Mouse (Mus musculus) gastrocnemius, adult 8-10 months (tissue): ENCODE data around the gene Mboat2. TPM values are rescaled to one million over a fixed set of nuclear protein-coding genes. Genes with fewer than 3 reads are reported as not detected.

Experiments
- DNase-seq, 2 experiments: peaks; one replicate each; pipeline ENCODE4 v3.0.0; 2022; ENCODE audit warnings: low spot score in 2 of 2
- total RNA-seq, 4 experiments: library from RNA; stranded (reverse); gene quantifications; 2 replicates each; pipeline ENCODE4 v1.2.4; 2022

Gene Mboat2
- 1 to 10 TPM in 2 of 4 experiments, under 1 TPM in 2; 0.73 to 1.4 (median 1.2) TPM for total RNA-seq

- DNase-seq: peak in 1 of 2 experiments; percentile 9
Observed at GRCm38 (mm10) chr12:24830766-24831152, at the start of gene Mboat2. TSS of gene Mboat2 (plus strand) at chr12:24830879.

GRCm38 (mm10) chr12:24783735-24784134 is 46.9 kb upstream of the Mboat2 start:
- no peak for DNase-seq

- no peak for DNase-seq
Observed at GRCm38 (mm10) chr12:24785882-24786281, 44.8 kb upstream of the Mboat2 start.

DNA sequence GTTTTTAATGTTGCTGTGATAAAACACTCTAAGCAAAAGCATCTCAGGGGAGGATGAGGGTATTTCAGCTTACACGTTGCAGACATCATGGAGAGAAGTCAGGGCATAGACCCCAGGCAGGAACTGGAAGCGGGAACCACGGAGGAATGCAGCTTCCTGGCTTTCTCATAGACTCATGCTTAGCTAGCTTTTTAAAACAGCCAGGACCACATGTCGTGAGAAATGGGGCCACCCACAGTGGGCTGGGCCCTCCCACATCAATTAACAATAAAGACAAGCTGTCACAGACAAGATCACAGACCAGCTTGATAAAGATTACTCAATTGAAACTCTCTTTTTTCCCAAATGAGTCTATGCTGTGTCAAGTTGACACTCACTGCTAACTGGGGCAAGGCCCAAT is 44.4 kb upstream of the Mboat2 start:
- no peak for DNase-seq

DNA sequence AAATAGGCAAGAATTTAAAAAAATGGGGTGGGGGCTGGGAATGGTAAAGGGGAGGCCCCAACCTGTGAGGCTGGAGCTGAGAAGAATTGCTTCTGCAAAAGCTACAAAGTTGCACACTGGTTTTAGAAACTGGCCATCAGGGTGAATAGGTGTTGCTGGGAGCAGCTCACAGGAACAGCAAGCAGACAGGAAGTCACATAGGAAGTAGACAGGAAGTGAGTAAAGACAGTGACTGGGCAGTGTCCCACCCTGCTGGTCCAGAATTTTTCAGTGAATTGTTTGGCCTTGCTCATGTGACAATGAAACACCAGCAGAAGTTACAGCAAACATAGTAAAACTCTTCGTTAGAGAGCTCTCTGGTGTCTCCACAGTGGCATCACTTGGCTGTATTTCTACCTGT is 41.0 kb upstream of the Mboat2 start:
- DNase-seq: no peak

- no peak for DNase-seq
Observed at GRCm38 (mm10) chr12:24811230-24811629, 19.4 kb upstream of the Mboat2 start.

- DNase-seq: no peak
Observed at GRCm38 (mm10) chr12:24811906-24812305, 18.8 kb upstream of the Mboat2 start.

DNA sequence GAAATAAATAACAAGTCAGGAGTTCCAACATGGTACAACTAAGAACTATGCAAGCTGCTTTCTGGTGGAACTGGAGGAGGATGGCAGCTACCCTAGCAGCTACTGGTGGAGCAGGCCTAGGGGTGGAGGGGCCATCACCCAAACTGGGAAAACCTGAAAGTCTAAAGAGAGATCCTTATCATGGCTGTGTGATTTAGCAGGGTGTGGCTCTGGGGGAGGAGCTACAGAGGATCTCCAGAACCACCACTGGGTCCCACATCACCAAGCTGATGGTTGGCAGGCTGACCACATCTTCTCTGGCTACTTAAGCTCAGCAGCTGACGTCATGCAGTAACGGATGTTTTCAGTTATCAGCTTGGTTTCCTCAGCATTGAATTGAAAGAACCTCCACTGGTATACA is 7.8 kb upstream of the Mboat2 start:
- DNase-seq: no peak

DNA sequence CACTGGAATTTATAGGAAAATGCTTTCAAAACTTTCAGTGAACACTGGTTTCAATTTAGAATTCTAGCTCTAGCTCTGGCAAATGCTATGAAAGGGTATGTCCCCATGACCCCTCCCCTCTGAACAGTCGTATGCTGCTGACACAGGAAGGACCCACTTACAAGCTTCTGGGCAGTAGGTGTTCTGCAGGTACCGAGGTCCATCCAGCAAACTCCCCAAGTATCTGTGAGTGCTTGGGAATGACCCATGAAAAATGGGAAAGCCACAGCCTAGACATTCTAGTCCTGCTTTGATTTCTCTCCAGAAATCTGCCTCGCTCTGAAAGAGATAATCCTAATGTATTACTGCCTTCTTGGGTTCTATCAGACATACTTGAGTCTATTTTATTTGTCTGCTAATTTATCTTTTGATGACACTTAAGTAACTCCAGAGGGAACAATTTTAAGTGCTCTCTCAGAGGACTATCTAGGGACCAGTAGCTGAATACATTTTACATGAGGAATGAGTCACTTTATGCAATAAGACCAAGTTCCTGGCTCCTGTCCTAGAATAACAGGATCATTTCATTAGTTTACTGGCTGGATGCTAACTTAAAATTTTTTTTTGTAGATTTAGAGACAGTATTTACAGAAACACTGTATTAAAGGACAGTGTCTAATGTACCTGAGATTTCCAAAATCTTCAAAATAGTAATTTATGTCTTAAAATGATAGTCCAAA is 6.9 kb upstream of the Mboat2 start:
- DNase-seq: no peak

GRCm38 (mm10) chr12:24830086-24830485 is 593 bp upstream of the Mboat2 start:
- no peak for DNase-seq

- peak; percentile 29 to 44 for DNase-seq
Observed at GRCm38 (mm10) chr12:24831153-24831963, 679 bp downstream of the Mboat2 start.

DNA sequence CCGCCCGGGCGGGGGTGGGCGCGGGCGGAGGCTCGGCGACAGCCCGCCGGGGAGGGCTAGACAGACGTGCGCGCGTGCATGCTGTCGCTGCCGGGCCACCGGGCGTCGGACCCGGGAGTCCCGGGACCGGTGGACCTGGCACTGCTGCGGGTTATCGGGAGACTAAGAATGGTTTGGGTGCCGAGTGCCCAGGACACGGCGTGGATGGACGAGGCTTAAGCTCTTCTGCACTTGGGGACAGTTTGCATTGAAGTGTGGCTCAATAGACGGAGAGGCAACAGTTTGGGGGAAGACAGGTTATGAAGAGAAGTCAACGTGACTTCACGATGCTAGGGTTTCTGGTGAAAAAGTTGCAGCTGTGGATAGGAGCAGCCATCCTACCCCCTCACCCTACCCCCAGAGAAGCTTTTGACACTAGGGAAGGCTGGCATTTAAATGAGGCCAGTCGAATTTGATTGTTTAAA is 1.3 kb downstream of the Mboat2 start:
- DNase-seq: no peak

- no peak for DNase-seq
Observed at GRCm38 (mm10) chr12:24832438-24832837, 1.8 kb downstream of the Mboat2 start.

DNA sequence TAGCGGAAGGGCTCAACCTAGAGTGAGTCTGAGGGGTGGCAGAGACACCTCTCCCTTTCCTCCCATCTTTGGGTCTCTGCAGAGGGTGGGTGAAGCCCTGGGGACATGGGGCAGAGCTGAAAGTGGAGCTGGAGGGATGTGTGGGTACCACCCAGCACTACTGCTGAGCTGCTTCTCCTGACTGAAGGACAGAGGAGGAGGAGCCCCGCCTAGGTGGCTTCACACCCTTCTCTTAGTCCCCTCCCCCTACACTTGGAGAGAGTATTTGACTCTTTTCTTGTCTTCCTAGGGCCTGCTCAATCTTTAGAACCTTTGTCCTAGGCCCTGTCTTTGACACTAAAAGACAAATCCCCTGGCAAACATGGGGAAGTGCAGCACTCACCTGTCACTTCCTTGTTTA is 7.3 kb downstream of the Mboat2 start:
- no peak for DNase-seq

GRCm38 (mm10) chr12:24841115-24841879 is 10.6 kb downstream of the Mboat2 start:
- DNase-seq: no peak

GRCm38 (mm10) chr12:24842299-24842910 is 11.7 kb downstream of the Mboat2 start:
- no peak for DNase-seq

GRCm38 (mm10) chr12:24843395-24844072 is 12.9 kb downstream of the Mboat2 start:
- DNase-seq: no peak

GRCm38 (mm10) chr12:24845344-24845743 is 14.7 kb downstream of the Mboat2 start:
- DNase-seq: no peak

DNA sequence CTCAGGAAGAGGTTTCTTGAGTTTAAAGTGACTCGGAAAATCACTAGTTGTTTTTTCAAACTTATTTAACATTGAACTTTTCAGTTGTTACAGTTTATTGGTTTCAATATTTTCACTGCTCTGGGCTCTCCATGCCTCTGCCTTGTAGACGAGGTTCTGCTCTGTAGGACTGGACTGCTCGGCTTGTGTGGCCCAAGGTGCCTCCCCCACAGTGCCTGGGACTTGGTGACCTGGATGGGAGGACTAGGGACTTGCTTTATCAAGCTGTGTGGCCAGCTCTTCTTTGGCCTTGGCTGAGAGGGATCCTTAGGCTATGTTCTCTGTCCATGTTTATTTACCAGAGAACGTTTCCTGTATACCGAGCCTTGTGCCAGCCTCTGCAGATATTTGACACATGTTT is 17.4 kb downstream of the Mboat2 start:
- no peak for DNase-seq

DNA sequence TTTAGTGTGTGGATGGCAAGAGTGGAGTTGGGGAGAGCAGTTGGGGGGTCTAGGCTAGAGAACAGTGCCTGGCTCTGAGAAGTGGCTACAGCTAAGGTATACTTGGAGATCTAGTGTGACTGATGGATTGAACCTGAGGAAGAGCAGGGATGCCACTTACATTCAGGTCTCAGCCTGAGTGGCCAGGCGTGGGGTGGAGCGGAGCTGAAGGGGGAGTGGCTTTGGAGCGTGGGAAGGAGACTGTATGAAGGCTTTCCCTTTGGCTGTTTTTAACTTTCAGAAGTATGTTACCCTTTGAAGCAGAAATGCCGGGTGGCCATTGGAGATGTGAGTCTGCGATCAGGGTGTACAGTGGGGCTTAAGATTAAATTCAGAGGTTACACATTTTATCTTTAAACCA is 26.7 kb downstream of the Mboat2 start:
- no peak for DNase-seq

DNA sequence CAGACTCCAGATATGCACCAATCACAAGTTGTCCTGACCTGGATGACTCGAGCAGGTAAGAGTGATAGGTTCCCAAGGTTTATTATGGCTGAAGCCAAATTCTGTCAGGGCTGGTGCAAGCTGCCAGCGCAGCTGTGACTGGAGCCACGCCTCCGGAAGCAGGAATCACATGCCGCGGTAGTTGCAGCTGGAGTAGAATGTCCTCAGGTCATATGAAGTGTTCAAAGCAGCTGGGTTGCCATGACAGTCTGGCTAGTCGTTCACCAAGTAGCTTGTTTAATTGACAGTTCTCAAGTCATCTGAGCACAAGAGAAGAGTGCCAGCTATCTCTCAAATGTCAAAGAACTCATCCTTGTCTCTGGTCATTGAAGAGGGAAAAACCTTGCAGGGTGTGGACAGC is 28.7 kb downstream of the Mboat2 start:
- DNase-seq: no peak
